Mouse (Mus musculus): ENCODE measurements at regions not wholly inside any gene's neighbourhood (a gene's known extent, or its start where the extent isn't known, plus 50 kb on each side); places are given as distances from the start of the nearest gene placed in this dataset.

GRCm38 (mm10) chr3:60804711-60805293, 197.8 kb upstream of the P2ry1 start:
- no peak for TF ChIP-seq CTCF (IDR thresholded peaks at IDR 0.05; ENCODE audit: extremely low read depth, insufficient read depth, low read length)
- no peak for TF ChIP-seq POLR2A (IDR thresholded peaks at IDR 0.05; ENCODE audit: extremely low read depth, insufficient read depth, low read length)

Measured in cortical plate, adult 2 months (tissue).